Mouse (Mus musculus) ES-E14 (cell line): ENCODE measurements at regions not wholly inside any gene's neighbourhood (a gene's known extent, or its start where the extent isn't known, plus 50 kb on each side); places are given as distances from the start of the nearest gene placed in this dataset.

Experiments
- DNase-seq: peaks from one replicate; pipeline ENCODE4 v3.0.0-alpha.2; 2013; ENCODE audit warnings: low read depth, low spot score
- H3K27ac ChIP-seq: 2 replicates; pipeline ENCODE4 v1.5.1; 2012; ENCODE audit warnings: low read depth, mild to moderate bottlenecking, low read length, moderate library complexity, mixed read lengths; ENCODE audit not compliant: poor library complexity, insufficient read depth, severe bottlenecking
- H3K36me3 ChIP-seq: 2 replicates; pipeline ENCODE4 v1.6.1; 2012; ENCODE audit warnings: mild to moderate bottlenecking, low read length, moderate library complexity, mixed read lengths; ENCODE audit not compliant: control insufficient read depth, poor library complexity, insufficient read depth, severe bottlenecking
- H3K4me1 ChIP-seq, 2 experiments: fragments of 150-350 bp in 1 of 2; sonication (generic) in 1 of 2; 2 replicates each; pipeline ENCODE4 v1.6.1; 2012; ENCODE audit warnings: low read length in 2 of 2, mild to moderate bottlenecking in 1 of 2, mixed read lengths in 1 of 2; ENCODE audit not compliant: control insufficient read depth in 2 of 2, insufficient read depth in 2 of 2, poor library complexity in 1 of 2
- H3K4me3 ChIP-seq, 2 experiments: fragments of 150-350 bp in 1 of 2; sonication (generic) in 1 of 2; 2 replicates each; pipeline ENCODE4 v1.5.1; 2012; ENCODE audit warnings: low read length in 2 of 2, low read depth in 1 of 2, mild to moderate bottlenecking in 1 of 2, mixed read lengths in 1 of 2; ENCODE audit not compliant: insufficient read depth in 1 of 2, poor library complexity in 1 of 2, severe bottlenecking in 1 of 2
- H3K9ac ChIP-seq: 2 replicates; pipeline ENCODE4 v1.6.1; 2012; ENCODE audit warnings: low read depth, mild to moderate bottlenecking, low read length, mixed read lengths; ENCODE audit not compliant: poor library complexity, insufficient read depth, severe bottlenecking
- H3K9me3 ChIP-seq: fragments of 150-350 bp; sonication (generic); 2 replicates; pipeline ENCODE4 v1.6.1; 2012; ENCODE audit warnings: low read depth, mild to moderate bottlenecking, low read length; ENCODE audit not compliant: control insufficient read depth, insufficient read depth
- HCFC1 ChIP-seq: IDR thresholded peaks from 2 replicates; pipeline ENCODE4 v1.6.1; 2012; ENCODE audit warnings: low read length, inconsistent platforms, borderline replicate concordance; ENCODE audit not compliant: insufficient read depth
- MAFK ChIP-seq: IDR thresholded peaks from 2 replicates; pipeline ENCODE4 v1.6.1; 2014; ENCODE audit warnings: mild to moderate bottlenecking, low read depth, low read length, inconsistent platforms; ENCODE audit not compliant: insufficient read depth
- ZNF384 ChIP-seq: IDR thresholded peaks from 2 replicates; pipeline ENCODE4 v1.6.1; 2012; ENCODE audit warnings: low read depth, low read length, inconsistent platforms
- in situ Hi-C, 2 experiments: fragments of 600-800 bp; cut with MboI; formaldehyde crosslinking; loops; one replicate each; pipeline ENCODE4 v1.15.1; 2025; ENCODE audit warnings: low sequenced_read_pairs in 2 of 2, inconsistent platforms in 1 of 2; ENCODE audit not compliant: unreplicated experiment in 2 of 2

- Histone ChIP-seq H3K4me1 (peaks cover 2 to 9% of the 10 kb centered on the region in 2 experiments; a peak in 3 of 4 replicates), H3K27ac (0 out of 2 replicates have a peak overlapping the region, but pooled peaks have one; percentile 22), H3K36me3 (no peaks in the 10 kb centered on the region), H3K9ac (no peak overlapping the region), H3K4me3 (no peak overlapping the region), H3K9me3 (no peaks in the 10 kb centered on the region)
- in situ Hi-C loops: no loop called here
- TF ChIP-seq ZNF384: no peak
- no peak for TF ChIP-seq MAFK
- no peak for TF ChIP-seq HCFC1
- no peak for DNase-seq
Measured at GRCm38 (mm10) chr10:35131226-35131625, 580.5 kb downstream of the Amd2 start.
